Mouse (Mus musculus): ENCODE measurements around the gene Tph1.

GRCm38 (mm10) chr7:46719526-46719925 is 47.2 kb upstream of the Tph1 start:
- TF ChIP-seq CTCF (IDR thresholded peaks at IDR 0.05; ENCODE audit: borderline replicate concordance, control insufficient read depth, extremely low read depth, insufficient read depth, low read length, poor library complexity) (no peak), POLR2A (IDR thresholded peaks at IDR 0.05; ENCODE audit: control insufficient read depth, extremely low read depth, insufficient read depth, low read length, poor library complexity) (no peak)

All from thymus, adult 2 months (tissue).